Mouse (Mus musculus): ENCODE measurements around the gene Serpina3k.
"Not testable (repeated sequence)": the region's sequence is repeated elsewhere in the genome, so short reads cannot be mapped to it uniquely, and the experiment has no call there.

Gene Serpina3k

GRCm38 (mm10) chr12:104338226-104338625 lies at the start of gene Serpina3k, which contains the start of gene Serpina3m:
Serpina3k (plus strand) TSS chr12:104338486.
Serpina3m (plus strand) TSS chr12:104338486.
- not testable (repeated sequence) for DNase-seq (ENCODE audit: low spot score)

GRCm38 (mm10) chr12:104289872-104290271 lies 48.4 kb upstream of the Serpina3k start:
- DNase-seq (ENCODE audit: low spot score), result no peak

DNA sequence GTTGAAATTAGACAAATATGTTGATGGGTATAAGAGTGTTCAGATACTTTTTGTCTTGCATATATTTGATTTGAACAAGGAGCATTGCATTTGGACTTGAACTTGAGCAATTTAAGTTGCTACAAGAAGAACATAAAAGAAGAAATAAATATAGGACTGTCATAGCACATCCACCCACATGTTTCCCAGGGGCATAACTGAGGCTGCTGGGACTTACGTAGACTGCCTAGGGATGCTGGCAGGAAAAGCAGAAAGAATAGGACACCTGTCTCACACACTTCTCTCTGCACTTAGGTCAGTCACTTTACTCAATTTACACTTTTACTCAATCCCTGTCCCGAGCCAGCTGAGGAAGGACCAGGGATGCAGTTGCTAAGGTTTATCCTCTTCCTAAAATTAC lies 44.3 kb upstream of the Serpina3k start:
- DNase-seq (ENCODE audit: low spot score), result no peak

DNA sequence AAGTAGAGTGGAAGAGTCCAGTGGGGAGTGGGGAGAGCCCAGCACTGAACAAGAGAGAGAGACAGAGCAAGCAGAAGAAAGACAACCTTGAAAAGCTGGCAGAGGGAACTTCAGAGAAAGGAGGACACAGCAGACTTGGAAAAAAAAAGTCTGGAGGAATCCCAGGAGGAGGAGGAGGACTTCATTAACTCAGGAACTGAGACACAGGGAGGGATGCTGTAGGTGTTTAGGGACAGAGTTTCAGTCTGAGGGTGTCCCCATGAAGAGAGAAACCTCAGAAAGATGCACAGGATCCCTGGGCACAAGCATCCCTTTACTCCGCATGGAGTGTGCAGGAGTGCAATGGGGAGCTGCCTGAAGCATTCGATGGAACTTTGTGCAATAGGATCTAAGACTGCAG lies 40.2 kb upstream of the Serpina3k start:
- no peak for DNase-seq (ENCODE audit: low spot score)

- no peak for DNase-seq (ENCODE audit: low spot score)
These were observed 32.3 kb upstream of the Serpina3k start for GRCm38 (mm10) chr12:104305991-104306390.

GRCm38 (mm10) chr12:104314253-104314652 lies 24.0 kb upstream of the Serpina3k start, which contains the start of gene Serpina3j:
Serpina3j (plus strand) TSS chr12:104314553.
- no peak for DNase-seq (ENCODE audit: low spot score)

DNA sequence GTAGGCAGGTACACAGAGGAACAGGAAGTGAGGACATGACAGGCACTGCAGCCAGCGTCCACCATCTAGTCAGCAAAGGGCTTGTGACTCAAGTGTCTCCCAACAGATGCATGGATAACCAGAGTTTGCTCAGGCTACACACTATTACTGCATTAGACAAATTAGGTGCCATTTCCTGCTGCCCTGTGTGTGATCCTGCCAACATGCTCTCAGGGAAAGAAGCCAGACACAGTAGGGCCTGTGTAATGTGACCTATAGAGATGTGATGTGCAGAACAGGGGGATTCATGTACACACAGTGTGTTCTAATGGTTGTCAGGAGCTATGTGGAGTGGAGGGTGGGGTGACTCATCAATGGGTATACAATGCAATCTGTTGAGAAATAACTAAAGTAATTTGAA lies 15.8 kb upstream of the Serpina3k start:
- no peak for DNase-seq (ENCODE audit: low spot score)

DNA sequence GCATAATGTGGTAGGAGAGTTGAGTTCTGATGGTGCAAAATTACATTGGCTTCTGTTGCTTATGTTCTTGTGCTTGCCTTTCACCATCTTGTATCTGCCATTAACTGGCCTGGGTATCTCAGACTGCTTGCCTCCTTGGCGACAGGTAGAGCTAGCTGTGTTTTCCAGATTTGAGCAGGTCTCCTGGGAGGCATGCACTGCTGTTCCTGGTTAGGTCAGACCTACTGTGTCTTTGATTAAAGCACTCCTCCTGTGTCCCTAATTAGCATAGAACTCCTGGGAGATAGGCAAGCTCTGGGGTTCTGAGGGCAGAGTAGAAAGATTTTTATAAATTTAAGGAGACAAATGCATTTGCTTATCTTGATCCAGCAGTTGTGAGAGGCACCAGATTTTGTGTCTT lies 6.6 kb upstream of the Serpina3k start:
- DNase-seq (ENCODE audit: low spot score), result no peak

- DNase-seq (ENCODE audit: low spot score), result not testable (repeated sequence)
These were observed 1.4 kb upstream of the Serpina3k start for GRCm38 (mm10) chr12:104336873-104337272.

DNA sequence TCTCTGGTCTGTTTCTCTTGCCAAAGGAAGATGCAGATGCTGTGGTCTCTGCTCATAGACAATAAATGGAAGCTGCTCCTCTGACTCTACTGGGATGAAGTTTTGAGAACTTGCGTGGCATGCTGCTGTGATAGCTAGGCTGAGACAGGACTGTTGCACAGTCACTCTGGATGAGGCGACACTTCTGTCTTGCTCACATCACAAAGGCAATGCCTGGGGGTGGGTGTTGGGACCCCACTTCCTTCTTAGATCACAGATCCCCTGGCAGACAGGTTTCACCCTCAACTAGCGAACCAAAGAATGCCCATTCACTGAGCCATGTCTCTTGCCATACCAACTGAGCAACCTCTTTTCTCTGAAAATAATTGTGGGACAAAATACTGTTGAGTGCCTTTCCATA lies 419 bp downstream of the Serpina3k start:
- DNase-seq (ENCODE audit: low spot score), result no peak

DNA sequence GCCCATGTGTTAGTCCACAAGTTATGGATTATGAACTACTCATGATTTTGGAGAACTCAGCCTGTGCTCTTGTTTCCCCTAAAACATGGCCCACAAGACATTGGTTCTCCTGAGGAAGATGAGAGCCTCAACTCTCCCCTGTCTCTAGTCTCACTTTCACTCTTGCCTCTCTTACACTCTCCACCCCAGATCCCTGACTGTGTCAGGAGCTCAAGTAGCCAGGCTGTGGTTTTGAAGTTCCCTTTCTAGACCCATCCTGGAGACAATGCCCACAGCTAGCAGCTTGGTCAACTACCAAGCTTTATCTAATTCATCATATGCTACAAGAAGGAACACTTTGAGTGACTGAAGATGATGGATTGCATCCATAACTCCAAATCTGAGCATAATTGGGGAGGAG lies 4.2 kb downstream of the Serpina3k start:
- DNase-seq (ENCODE audit: low spot score), result not testable (repeated sequence)

GRCm38 (mm10) chr12:104345181-104345580 lies 6.9 kb downstream of the Serpina3k start:
- no peak for DNase-seq (ENCODE audit: low spot score)

GRCm38 (mm10) chr12:104345707-104346106 lies 7.4 kb downstream of the Serpina3k start:
- no peak for DNase-seq (ENCODE audit: low spot score)

GRCm38 (mm10) chr12:104347091-104347490 lies 8.8 kb downstream of the Serpina3k start:
- DNase-seq (ENCODE audit: low spot score), result no peak

GRCm38 (mm10) chr12:104351812-104352211 lies 13.5 kb downstream of the Serpina3k start:
- not testable (repeated sequence) for DNase-seq (ENCODE audit: low spot score)

DNA sequence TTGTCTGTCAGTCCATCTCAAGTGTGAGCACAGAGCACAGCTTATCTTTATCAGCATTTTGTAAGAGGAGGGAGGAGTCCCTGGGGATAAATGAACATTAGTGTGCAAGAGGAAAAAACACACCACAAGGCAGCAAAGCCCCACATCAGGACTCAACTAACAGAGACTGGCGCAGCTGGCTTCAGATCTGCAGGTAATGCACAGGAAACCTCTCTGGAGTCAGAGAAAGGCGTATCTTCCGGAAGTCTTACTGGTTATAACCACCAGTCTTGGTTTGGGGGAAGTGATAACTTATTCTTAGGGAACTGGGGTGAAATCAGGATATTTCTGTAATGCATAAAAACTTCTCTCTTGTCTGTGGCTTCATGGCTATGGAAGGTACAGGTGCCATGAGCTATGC lies 17.7 kb downstream of the Serpina3k start:
- DNase-seq (ENCODE audit: low spot score), result no peak

GRCm38 (mm10) chr12:104369986-104370385 lies 31.7 kb downstream of the Serpina3k start:
- no peak for DNase-seq (ENCODE audit: low spot score)

GRCm38 (mm10) chr12:104377179-104377578 lies 38.9 kb downstream of the Serpina3k start:
- not testable (repeated sequence) for DNase-seq (ENCODE audit: low spot score)

- DNase-seq (ENCODE audit: low spot score), result not testable (repeated sequence)
These were observed 40.1 kb downstream of the Serpina3k start for GRCm38 (mm10) chr12:104378351-104378750.

- not testable (repeated sequence) for DNase-seq (ENCODE audit: low spot score)
These were observed 40.5 kb downstream of the Serpina3k start for GRCm38 (mm10) chr12:104378815-104379214.

GRCm38 (mm10) chr12:104379856-104380255 lies 41.6 kb downstream of the Serpina3k start:
- DNase-seq (ENCODE audit: low spot score), result no peak

DNA sequence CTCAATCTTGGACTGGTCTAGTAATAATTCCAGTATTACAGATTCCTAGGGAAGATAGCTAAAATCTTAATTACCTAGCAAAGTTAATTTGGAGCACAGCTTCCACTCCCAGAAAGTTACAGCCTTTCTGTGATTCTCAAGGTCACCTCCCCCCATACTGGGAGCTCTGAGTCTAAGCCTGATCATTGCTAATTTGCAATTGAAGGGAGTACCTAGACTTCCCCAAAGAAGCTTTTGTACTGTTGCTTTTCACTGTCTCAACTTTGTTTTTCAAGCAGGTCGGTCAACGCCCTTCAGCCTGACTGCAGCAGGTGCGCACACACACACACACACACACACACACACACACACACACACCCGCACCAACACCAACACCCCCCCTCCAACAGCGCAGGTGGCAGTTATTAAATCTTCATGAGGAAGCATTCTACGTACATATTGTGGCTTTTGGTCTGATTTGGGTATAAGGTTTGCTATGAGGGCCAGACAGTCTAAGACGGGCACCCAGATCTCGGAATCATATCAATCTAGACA lies 42.9 kb downstream of the Serpina3k start:
- not testable (repeated sequence) for DNase-seq (ENCODE audit: low spot score)

DNA sequence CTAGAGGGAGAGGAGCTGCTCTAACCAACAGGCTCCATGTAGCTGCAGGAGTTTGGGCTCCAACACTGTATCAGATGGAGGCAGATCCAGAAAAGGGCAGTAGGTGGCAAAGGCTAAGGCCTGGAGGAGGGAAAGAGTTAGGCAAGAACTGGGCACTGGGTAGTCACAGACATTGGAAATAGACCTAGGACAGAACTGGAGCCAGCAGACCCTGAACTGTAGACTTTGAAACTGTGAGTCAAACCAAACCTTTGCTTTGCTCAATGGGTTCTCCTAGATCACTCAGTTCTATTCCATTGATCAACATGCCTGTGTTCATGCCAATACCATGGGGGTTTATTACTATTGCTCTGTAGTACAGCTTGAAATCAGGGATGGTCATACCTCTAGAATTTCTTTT lies 47.7 kb downstream of the Serpina3k start:
- not testable (repeated sequence) for DNase-seq (ENCODE audit: low spot score)

DNA sequence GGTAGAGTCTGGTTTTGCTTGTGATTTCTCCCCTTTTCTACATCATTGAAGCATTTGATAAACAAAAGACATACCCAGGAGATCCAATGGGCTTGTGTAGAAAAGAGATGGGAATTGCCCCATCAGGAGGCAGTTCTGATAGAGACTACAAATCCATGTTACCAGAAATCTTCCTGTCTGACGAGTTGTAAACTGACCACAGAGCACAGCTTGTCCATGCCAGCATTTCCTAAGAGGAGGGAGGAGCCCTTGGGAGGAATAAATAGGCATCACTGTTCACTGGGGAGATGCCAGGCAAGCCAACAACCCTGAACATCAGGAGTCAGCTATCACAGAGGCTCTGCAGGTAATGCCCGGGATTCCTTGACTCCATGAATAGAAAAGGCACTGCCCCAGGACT lies 48.6 kb downstream of the Serpina3k start:
- DNase-seq (ENCODE audit: low spot score), result not testable (repeated sequence)

Data from yolk sac, embryonic 10.5 days (tissue).